Mouse (Mus musculus) thymus, postnatal 14 days (tissue): ENCODE data around the gene Col15a1.

Experiments
- DNase-seq: peaks from one replicate; pipeline ENCODE4 v3.0.0; 2021

The Col15a1 gene

GRCm38 (mm10) chr4:47273795-47274194, 65.8 kb downstream of the Col15a1 start:
- DNase-seq, result no peak

- DNase-seq, result no peak
Observed at GRCm38 (mm10) chr4:47274911-47275310, 67.0 kb downstream of the Col15a1 start.

GRCm38 (mm10) chr4:47278397-47278796, 70.4 kb downstream of the Col15a1 start:
- DNase-seq, result no peak

- no peak for DNase-seq
Observed at GRCm38 (mm10) chr4:47279085-47279707, 71.2 kb downstream of the Col15a1 start.

GRCm38 (mm10) chr4:47280126-47280525, 72.2 kb downstream of the Col15a1 start:
- DNase-seq, result no peak

GRCm38 (mm10) chr4:47281920-47282682, 74.1 kb downstream of the Col15a1 start:
- DNase-seq, result no peak

GRCm38 (mm10) chr4:47284311-47284710, 76.3 kb downstream of the Col15a1 start:
- peak; percentile 58 for DNase-seq

GRCm38 (mm10) chr4:47284874-47285273, 76.9 kb downstream of the Col15a1 start:
- DNase-seq, result no peak

GRCm38 (mm10) chr4:47286599-47287147, 78.7 kb downstream of the Col15a1 start:
- DNase-seq, result no peak

GRCm38 (mm10) chr4:47287468-47287867, 79.5 kb downstream of the Col15a1 start:
- no peak for DNase-seq

- DNase-seq, result peak; percentile 74
Observed at GRCm38 (mm10) chr4:47288306-47288705, 80.3 kb downstream of the Col15a1 start.

- peak; percentile 50 for DNase-seq
Observed at GRCm38 (mm10) chr4:47289526-47289925, 81.6 kb downstream of the Col15a1 start.

- no peak for DNase-seq
Observed at GRCm38 (mm10) chr4:47290448-47290847, 82.5 kb downstream of the Col15a1 start.

GRCm38 (mm10) chr4:47291013-47291412, 83.1 kb downstream of the Col15a1 start:
- no peak for DNase-seq

GRCm38 (mm10) chr4:47292956-47293355, 85.0 kb downstream of the Col15a1 start:
- DNase-seq, result no peak

GRCm38 (mm10) chr4:47293771-47294543, 86.0 kb downstream of the Col15a1 start:
- no peak for DNase-seq

- DNase-seq, result no peak
Observed at GRCm38 (mm10) chr4:47294544-47295070, 86.6 kb downstream of the Col15a1 start.

GRCm38 (mm10) chr4:47295547-47295946, 87.6 kb downstream of the Col15a1 start:
- no peak for DNase-seq

- DNase-seq, result no peak
Observed at GRCm38 (mm10) chr4:47300701-47301100, 92.7 kb downstream of the Col15a1 start.

GRCm38 (mm10) chr4:47302610-47303009, 94.6 kb downstream of the Col15a1 start:
- peak; percentile 53 for DNase-seq

- no peak for DNase-seq
Observed at GRCm38 (mm10) chr4:47303340-47303998, 95.5 kb downstream of the Col15a1 start.

- peak; percentile 80 for DNase-seq
Observed at GRCm38 (mm10) chr4:47309886-47310625, 102.1 kb downstream of the Col15a1 start.
